Mouse (Mus musculus) heart, adult 2 months (tissue): ENCODE measurements around the gene Arhgap31. TPM values are rescaled to one million over a fixed set of nuclear protein-coding genes. Genes with fewer than 3 reads are reported as not detected.

Source experiments
- DNase-seq, 2 experiments: peaks; one replicate each; pipeline ENCODE4 v3.0.0; 2021
- H3K27ac ChIP-seq: fragments of 200-600 bp; 2 replicates; pipeline ENCODE4 v1.8.1; 2022
- H3K27me3 ChIP-seq: fragments of 200-500 bp; 2 replicates; pipeline ENCODE4 v1.6.1; 2012; ENCODE audit warnings: mild to moderate bottlenecking, low read length, inconsistent platforms, mixed read lengths; ENCODE audit not compliant: control insufficient read depth, insufficient read depth
- H3K36me3 ChIP-seq: fragments of 200-500 bp; 2 replicates; pipeline ENCODE4 v1.6.1; 2012; ENCODE audit warnings: low read length, inconsistent platforms; ENCODE audit not compliant: control insufficient read depth, insufficient read depth
- H3K4me1 ChIP-seq: fragments of 200-500 bp; 2 replicates; pipeline ENCODE4 v1.6.1; 2011; ENCODE audit warnings: low read length; ENCODE audit not compliant: control insufficient read depth, insufficient read depth
- H3K4me3 ChIP-seq: fragments of 200-600 bp; 2 replicates; pipeline ENCODE4 v1.8.1; 2022
- H3K79me2 ChIP-seq: fragments of 200-500 bp; replicated peaks from 2 replicates; pipeline ENCODE4 v1.6.1; 2012; ENCODE audit warnings: mild to moderate bottlenecking, inconsistent platforms, low read length, moderate library complexity, mixed read lengths; ENCODE audit not compliant: control insufficient read depth, insufficient read depth
- H3K9ac ChIP-seq: fragments of 200-500 bp; 2 replicates; pipeline ENCODE4 v1.6.1; 2012; ENCODE audit warnings: low read depth, mild to moderate bottlenecking, control low read depth, inconsistent platforms, low read length, mixed read lengths
- CTCF ChIP-seq: fragments of 200-600 bp; IDR thresholded peaks from 2 replicates; pipeline ENCODE4 v1.8.1; 2022; ENCODE audit warnings: antibody characterized with exemption, mild to moderate bottlenecking, moderate library complexity
- EP300 ChIP-seq: fragments of 200-500 bp; IDR thresholded peaks from 2 replicates; pipeline ENCODE4 v1.6.1; 2011; ENCODE audit warnings: low read depth, low read length, control low read depth; ENCODE audit not compliant: insufficient read depth
- POLR2A ChIP-seq: fragments of 200-500 bp; IDR thresholded peaks from 2 replicates; pipeline ENCODE4 v1.6.1; 2011; ENCODE audit warnings: mild to moderate bottlenecking, low read depth, low read length, control low read depth; ENCODE audit not compliant: insufficient read depth
- WGBS: fragments of 180-500 bp; shearing (Covaris S2); methylation state at CpG from one replicate; pipeline ENCODE4 v1.1.7; 2018; 5-methylcytosine and 5-hydroxymethylcytosine counted together
- intact Hi-C: fragments of 180-260 bp; cut with DNase I; formaldehyde crosslinking; loops from one replicate; pipeline ENCODE4 v1.15.1; 2025
- polyA plus RNA-seq: library from polyadenylated mRNA; depleted of rRNA; stranded (reverse); fragments of >200 nt; gene quantifications from 2 replicates; pipeline ENCODE4 v1.2.3, GENCODE M21; 2012
- total RNA-seq, 2 experiments: library from RNA; stranded (reverse); gene quantifications; 2 replicates each; pipeline ENCODE4 v1.2.3; 2021

Gene Arhgap31
- total and polyA plus RNA-seq, 3 experiments = 14.1 to 41.2 (median 38.2) TPM

DNA sequence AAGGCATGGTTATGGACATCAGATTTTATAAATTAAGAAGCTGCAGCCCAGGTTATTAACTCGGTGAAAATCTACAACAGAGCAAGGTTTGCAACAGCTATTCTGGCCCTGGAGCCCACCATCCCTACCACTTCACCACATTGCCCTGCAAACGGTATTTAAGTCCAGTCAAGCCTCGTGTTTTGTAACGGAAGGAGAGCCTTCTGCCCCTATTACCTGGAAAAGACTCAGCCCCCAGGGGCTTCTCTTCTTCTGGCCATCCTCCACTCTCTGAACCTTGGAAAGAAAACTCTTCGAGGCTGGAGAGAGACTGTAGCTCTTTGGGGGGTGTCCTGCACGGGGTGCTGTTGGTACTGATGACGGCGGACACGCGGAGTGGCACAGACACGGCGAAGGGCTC lies 104.4 kb downstream of the Arhgap31 start:
- Histone ChIP-seq H3K9ac (no peak overlapping the region), H3K4me3 (no peak overlapping the region), H3K27ac (no peak overlapping the region), H3K36me3 (no peaks in the 10 kb centered on the region), H3K79me2 (no peaks in the 10 kb centered on the region), H3K27me3 (no peaks in the 10 kb centered on the region), H3K4me1 (no peaks in the 10 kb centered on the region; the same call in 1 of the 2 replicates)
- no peak for DNase-seq
- intact Hi-C loops = no loop called here
- TF ChIP-seq POLR2A (no peak), EP300 (no peak), CTCF (no peak)
- 83% methylated on average over 12 of the region's 12 CpGs for WGBS

DNA sequence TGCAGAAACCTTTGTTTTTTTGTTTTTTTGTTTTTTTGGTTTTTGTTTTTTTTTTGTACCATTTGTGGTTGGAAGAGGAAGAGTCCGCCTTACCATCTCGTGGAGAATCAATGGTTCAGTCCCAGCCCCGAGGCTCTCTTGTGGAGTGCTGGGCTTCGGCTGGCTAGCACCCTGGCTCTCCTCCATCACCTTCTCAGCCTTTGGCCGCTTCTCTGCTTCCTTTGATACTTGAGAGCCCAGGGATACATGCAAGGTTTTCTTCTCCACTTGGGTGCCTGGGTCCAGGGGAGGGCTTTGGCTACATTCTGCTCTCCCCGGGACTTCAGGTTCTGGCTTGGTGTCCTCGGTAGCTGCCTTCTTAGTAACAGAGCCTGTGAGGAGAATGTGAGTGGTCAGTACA lies 106.6 kb downstream of the Arhgap31 start:
- H3K9ac ChIP-seq = no peak overlapping the region
- no peak for DNase-seq
- no peaks in the 10 kb centered on the region for H3K27me3 ChIP-seq
- H3K27ac ChIP-seq = no peak overlapping the region
- WGBS = 81% methylated on average over 7 of the region's 7 CpGs
- intact Hi-C loops = no loop called here
- H3K79me2 ChIP-seq = no peaks in the 10 kb centered on the region
- H3K36me3 ChIP-seq = no peaks in the 10 kb centered on the region
- TF ChIP-seq POLR2A (no peak), CTCF (no peak)
- no peak overlapping the region for H3K4me3 ChIP-seq
- H3K4me1 ChIP-seq = no peaks in the 10 kb centered on the region; the same call in 1 of the 2 replicates

DNA sequence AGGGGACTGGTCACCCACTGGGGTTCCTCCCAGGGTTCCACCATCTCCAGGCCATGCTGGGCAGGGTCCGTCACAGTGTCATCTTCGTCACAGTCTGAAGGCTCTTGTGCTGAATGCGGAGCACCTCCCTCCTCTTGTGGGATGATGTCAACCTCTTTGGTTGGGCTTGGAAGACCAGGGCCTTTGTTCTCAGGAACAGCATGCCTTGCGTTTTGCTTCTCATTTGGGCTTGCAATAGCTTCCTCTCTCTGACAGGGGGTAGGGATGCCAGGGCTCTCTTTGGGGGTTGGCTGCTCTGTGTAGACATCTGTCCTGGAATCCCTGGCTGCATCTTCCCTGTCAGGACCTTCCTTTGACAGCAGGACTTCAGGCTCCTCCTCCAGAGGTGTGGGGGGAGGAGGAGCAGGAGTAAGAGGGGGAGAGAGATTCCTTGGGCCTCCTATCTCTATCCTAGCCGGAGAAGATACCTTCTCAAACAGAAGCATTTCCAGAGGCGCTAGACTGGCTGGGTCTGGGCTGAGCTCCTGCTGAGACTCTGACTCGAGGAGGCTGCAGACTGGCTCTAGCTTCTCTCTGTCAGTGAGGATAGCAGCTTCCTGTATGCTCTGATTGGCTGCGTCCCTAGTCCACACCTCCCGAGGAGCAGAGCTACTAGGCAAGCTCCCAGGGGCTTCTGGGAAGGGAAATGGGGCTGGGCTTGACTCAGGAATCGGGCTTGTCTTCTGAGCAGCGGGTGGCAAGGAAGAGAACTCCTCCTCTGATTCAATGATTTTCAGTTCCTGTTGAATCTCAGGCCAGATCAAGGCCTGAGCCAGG lies 109.9 kb downstream of the Arhgap31 start:
- Histone ChIP-seq H3K4me1 (no peaks in the 10 kb centered on the region; the same call in 1 of the 2 replicates), H3K9ac (no peak overlapping the region), H3K27me3 (no peaks in the 10 kb centered on the region), H3K4me3 (no peak overlapping the region), H3K27ac (peak overlapping the region; percentile 22; the same call in 1 of the 2 replicates), H3K79me2 (no peaks in the 10 kb centered on the region), H3K36me3 (no peaks in the 10 kb centered on the region)
- intact Hi-C loops = no loop called here
- TF ChIP-seq CTCF (no peak), EP300 (no peak), POLR2A (no peak)
- WGBS = 50% methylated on average over 11 of the region's 11 CpGs
- peak; percentile 60 to 70 for DNase-seq

DNA sequence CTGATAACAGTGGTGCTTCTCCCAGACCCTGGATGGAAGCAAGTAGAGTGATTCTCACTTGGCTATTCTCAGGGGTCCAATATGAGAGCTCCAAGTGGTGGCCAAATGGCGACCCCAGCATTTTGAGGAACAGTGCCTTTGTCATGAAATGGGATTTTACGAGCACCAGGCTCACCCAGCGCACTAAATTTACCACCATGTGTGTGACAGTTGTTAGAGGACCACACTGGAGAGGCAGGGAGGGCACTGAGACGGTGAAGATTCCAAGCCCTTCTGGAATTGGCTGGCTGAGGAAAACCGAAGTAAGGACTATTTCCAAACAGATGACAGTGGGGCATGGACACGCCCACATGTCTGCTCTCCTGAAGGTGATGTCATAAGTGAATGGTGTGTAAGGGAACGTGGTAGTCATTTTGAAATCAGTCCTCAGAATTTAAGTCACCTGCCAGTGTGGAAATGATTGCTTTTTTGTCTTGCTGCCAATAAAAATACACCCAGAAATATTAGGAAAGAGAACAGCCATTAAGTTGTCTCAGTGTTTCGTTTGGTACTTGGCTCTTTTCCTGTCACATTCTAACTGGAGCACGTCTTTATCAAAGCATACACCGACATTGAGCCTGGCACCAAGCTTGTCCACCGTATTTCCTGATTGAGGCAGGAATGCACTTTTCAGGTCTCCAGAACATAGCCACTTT lies 113.9 kb downstream of the Arhgap31 start:
- intact Hi-C loops = no loop called here
- 52% methylated on average over 11 of the region's 11 CpGs for WGBS
- H3K4me3 ChIP-seq = no peak overlapping the region
- no peaks in the 10 kb centered on the region; the same call in 1 of the 2 replicates for H3K4me1 ChIP-seq
- H3K9ac ChIP-seq = no peak overlapping the region
- H3K36me3 ChIP-seq = no peaks in the 10 kb centered on the region
- no peaks in the 10 kb centered on the region for H3K79me2 ChIP-seq
- TF ChIP-seq EP300 (no peak), POLR2A (no peak), CTCF (no peak)
- H3K27me3 ChIP-seq = no peaks in the 10 kb centered on the region
- no peak for DNase-seq
- H3K27ac ChIP-seq = no peak overlapping the region

DNA sequence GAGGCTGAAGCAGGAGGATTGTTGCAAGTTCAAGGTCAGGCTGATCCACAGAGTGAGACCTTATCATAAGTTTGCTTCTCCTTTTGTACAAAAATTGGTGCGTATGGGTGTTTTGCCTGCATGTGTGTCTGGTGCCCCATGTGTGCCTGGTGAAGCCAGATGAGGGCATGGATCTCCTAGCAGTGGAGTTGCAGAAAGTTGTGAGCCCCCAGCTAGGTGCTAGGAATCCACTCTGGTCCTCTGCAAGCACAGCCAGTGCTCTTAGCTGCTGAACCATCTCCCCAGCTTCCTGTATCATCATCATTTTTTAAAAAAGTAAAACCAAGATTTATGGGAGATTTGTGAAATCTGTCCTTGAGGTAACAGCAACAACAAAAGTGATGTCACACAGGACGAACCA lies 116.4 kb downstream of the Arhgap31 start:
- no peak overlapping the region for H3K4me3 ChIP-seq
- peaks cover 5% of the 10 kb centered on the region for H3K4me1 ChIP-seq
- DNase-seq = no peak
- no peaks in the 10 kb centered on the region for H3K79me2 ChIP-seq
- no peak for TF ChIP-seq EP300
- no peak for TF ChIP-seq CTCF
- H3K36me3 ChIP-seq = no peaks in the 10 kb centered on the region; the same call in 1 of the 2 replicates
- H3K27ac ChIP-seq = no peak overlapping the region
- no peaks in the 10 kb centered on the region for H3K27me3 ChIP-seq
- intact Hi-C loops = no loop called here
- 99% methylated on average over 2 of the region's 2 CpGs for WGBS
- H3K9ac ChIP-seq = no peak overlapping the region

DNA sequence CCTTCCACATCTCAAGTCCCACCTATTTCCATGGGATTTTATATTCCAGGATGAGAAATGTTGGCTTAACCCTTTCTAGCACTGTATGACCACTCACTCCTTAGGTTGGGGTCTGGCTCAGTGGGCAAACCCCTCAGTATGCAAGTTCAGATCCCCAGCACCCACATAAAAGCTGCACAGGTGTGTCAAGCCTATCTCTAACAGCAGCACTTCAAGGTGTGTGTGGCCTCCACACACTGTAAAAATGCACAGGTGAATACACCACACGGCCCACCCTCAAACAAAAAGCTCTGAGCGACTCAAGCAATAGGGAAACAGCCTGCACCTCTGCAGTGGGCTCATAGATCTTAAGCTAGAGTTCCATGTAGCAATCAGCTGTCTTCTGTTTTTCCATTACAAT lies 117.0 kb downstream of the Arhgap31 start:
- intact Hi-C loops = no loop called here
- no peaks in the 10 kb centered on the region; the same call in 1 of the 2 replicates for H3K36me3 ChIP-seq
- TF ChIP-seq POLR2A (no peak), EP300 (no peak), CTCF (no peak)
- WGBS = 91% methylated on average over 2 of the region's 2 CpGs
- no peak overlapping the region for H3K4me3 ChIP-seq
- no peak for DNase-seq
- H3K27me3 ChIP-seq = no peaks in the 10 kb centered on the region
- H3K79me2 ChIP-seq = no peaks in the 10 kb centered on the region
- H3K27ac ChIP-seq = no peak overlapping the region
- H3K9ac ChIP-seq = no peak overlapping the region
- H3K4me1 ChIP-seq = peaks cover 6% of the 10 kb centered on the region
